Mouse (Mus musculus): Measurements from ENCODE around the gene Tmem117. TPM values are rescaled to one million over a fixed set of nuclear protein-coding genes. Genes with fewer than 3 reads are reported as not detected.
A peak's percentile ranks its signal among the peaks of the same experiment; 100 is the strongest.

The Tmem117 gene
- polyA plus RNA-seq, 1 experiment from 2014 or later, result 17.8 TPM

DNA sequence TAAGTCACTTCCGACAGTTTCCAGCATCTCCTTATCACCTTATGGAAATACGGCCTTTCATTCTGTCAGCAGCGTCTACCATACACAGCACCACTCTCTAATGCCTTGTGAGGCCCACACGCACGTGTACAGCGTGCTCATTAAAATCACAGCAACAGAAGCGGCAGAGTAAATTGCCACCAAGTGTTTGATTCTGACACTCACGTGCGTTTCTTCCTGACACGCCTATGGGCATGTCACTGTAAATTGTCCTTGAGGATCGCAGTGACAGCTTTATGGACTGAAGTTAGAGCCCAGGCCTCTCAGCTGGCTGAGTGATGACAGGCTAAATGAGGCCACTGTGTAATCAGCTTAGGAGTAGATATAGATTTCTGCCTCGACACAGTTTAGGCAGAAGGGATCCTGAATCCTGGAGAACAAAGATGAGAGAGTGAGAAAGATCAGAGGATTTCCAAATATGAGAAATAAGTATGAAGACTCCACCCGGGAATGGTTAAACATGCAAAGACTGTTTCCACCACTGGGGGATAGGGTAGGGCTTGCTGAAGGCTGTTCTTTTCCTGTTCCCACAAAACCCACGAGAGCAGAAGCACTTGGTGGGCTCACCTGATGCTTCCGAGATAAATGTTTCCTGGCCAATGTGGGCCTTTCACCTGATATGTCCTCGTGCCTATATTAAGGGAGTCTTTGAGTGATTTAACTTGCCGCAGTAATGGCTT is 174.8 kb downstream of the Tmem117 start:
- Histone ChIP-seq H3K4me1 (ENCODE audit: control insufficient read depth, insufficient read depth, low read length) (0 out of 2 replicates have a peak, but pooled peaks cover 4% of the 10 kb centered on the region), H3K27ac (ENCODE audit: low read length) (no peak overlapping the region), H3K4me2 (ENCODE audit: low read length) (no peak overlapping the region), H3K9ac (ENCODE audit: low read depth, low read length) (no peak overlapping the region), H3K4me3 (ENCODE audit: low read depth, low read length) (no peak overlapping the region), H3K36me3 (ENCODE audit: control insufficient read depth, insufficient read depth, low read length) (no peaks in the 10 kb centered on the region), H3K9me3 (replicated peaks; ENCODE audit: control insufficient read depth, low read length, poor library complexity, severe bottlenecking) (no peaks in the 10 kb centered on the region), H3K27me3 (ENCODE audit: control insufficient read depth, insufficient read depth, low read depth, low read length) (no peaks in the 10 kb centered on the region)
- 42% methylated on average over 17 of the region's 17 CpGs for WGBS
- peak; percentile 89 for ATAC-seq

DNA sequence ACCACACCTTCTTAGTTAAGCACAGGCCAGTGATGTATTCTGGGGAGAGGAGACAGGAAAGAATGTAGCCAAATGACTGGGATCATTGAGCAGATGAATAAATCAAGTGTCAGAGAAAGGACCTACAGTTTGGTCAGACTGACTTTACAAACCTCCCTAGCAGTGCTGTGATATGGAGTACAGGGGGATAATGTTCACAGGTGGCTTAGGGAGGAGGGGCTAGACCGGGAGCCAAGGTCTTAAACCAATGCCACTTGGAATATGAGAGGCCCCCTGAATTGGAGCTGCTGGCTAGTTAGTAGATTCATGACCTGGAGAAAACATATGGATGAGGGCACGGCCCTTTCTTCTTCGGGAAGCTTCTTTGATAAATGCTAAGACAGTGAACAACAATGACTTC is 177.0 kb downstream of the Tmem117 start:
- WGBS, result 85% methylated on average over 3 of the region's 3 CpGs
- Histone ChIP-seq H3K27ac (ENCODE audit: low read length) (no peak overlapping the region), H3K27me3 (ENCODE audit: control insufficient read depth, insufficient read depth, low read depth, low read length) (no peaks in the 10 kb centered on the region), H3K36me3 (ENCODE audit: control insufficient read depth, insufficient read depth, low read length) (no peaks in the 10 kb centered on the region), H3K4me1 (ENCODE audit: control insufficient read depth, insufficient read depth, low read length) (0 out of 2 replicates have a peak, but pooled peaks cover 4% of the 10 kb centered on the region), H3K9me3 (replicated peaks; ENCODE audit: control insufficient read depth, low read length, poor library complexity, severe bottlenecking) (no peaks in the 10 kb centered on the region), H3K4me3 (ENCODE audit: low read depth, low read length) (no peak overlapping the region), H3K4me2 (ENCODE audit: low read length) (no peak overlapping the region), H3K9ac (ENCODE audit: low read depth, low read length) (no peak overlapping the region)
- ATAC-seq, result no peak

DNA sequence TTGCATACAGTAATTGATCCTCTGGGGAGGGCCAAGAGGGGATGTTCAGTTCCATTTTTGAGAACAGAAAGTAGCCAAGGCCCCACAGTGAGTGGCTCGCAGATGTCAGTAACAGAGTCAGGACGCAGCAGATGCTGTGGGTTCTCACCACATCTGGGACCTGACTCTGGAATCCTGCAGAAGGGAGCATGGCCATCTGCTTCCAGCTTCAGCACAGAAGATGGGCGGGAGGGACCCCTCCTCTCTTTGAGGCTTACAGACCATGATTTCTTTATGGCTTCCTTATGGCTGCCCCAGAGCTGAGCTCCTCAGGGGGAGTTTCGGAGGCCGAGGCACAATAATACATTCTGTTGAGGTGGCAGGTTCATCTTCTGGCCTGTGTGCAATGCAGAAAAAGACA is 182.5 kb downstream of the Tmem117 start:
- no peaks in the 10 kb centered on the region for H3K36me3 ChIP-seq (ENCODE audit: control insufficient read depth, insufficient read depth, low read length)
- H3K4me3 ChIP-seq (ENCODE audit: low read depth, low read length), result no peak overlapping the region
- ATAC-seq, result no peak
- no peak overlapping the region for H3K9ac ChIP-seq (ENCODE audit: low read depth, low read length)
- H3K4me2 ChIP-seq (ENCODE audit: low read length), result no peak overlapping the region
- H3K27ac ChIP-seq (ENCODE audit: low read length), result no peak overlapping the region; the same call in 1 of the 2 replicates
- H3K9me3 ChIP-seq (replicated peaks; ENCODE audit: control insufficient read depth, low read length, poor library complexity, severe bottlenecking), result no peaks in the 10 kb centered on the region
- H3K27me3 ChIP-seq (ENCODE audit: control insufficient read depth, insufficient read depth, low read depth, low read length), result no peaks in the 10 kb centered on the region
- H3K4me1 ChIP-seq (ENCODE audit: control insufficient read depth, insufficient read depth, low read length), result no peaks in the 10 kb centered on the region
- 44% methylated on average over 5 of the region's 5 CpGs for WGBS

DNA sequence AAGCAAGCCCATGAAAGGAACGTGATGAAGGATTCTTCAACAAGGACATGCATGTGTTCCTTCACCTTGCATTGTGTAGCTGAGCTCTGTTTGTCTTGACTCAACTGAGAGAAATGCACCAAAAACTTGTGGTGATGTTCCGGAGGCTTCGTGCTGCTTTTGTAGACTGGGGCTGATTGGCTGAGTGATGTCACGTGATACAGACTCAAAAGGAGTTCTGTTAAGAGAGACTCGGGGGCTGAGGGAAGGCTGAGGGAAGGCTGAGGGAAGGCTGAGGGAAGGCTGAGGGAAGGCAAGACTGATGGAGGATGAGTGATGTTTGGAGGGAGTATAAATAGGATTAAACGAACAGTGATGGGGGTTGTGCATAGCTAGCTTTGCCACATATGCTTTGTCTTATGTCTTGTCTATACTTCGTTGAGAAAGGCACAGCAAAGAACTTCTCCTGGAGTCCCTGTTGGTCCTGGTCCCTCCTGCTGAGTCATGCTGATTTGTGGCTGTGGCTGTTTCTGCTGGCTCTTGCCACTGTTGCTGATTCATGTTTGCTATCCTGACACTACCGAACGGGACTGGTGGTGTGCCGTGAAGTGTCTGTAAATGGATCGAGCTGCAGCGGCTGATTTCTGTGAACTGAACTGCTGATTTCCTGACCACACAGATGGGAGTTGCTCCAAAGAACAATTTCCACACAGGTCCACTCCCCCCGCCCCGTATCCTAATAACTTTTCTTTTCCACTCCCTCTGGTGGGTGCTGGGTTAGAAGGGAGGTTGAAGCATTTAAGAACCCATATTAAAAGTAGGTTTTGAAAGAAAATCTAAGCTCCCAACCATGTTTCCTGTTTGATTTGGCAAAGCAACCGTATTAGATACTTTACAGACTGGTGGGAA is 185.4 kb downstream of the Tmem117 start:
- Histone ChIP-seq H3K4me2 (ENCODE audit: low read length) (no peak overlapping the region), H3K9ac (ENCODE audit: low read depth, low read length) (no peak overlapping the region), H3K27ac (ENCODE audit: low read length) (no peak overlapping the region), H3K4me1 (ENCODE audit: control insufficient read depth, insufficient read depth, low read length) (no peaks in the 10 kb centered on the region), H3K9me3 (replicated peaks; ENCODE audit: control insufficient read depth, low read length, poor library complexity, severe bottlenecking) (no peaks in the 10 kb centered on the region), H3K27me3 (ENCODE audit: control insufficient read depth, insufficient read depth, low read depth, low read length) (no peaks in the 10 kb centered on the region), H3K4me3 (ENCODE audit: low read depth, low read length) (no peak overlapping the region), H3K36me3 (ENCODE audit: control insufficient read depth, insufficient read depth, low read length) (no peaks in the 10 kb centered on the region)
- WGBS, result 88% methylated on average over 15 of the region's 15 CpGs
- no peak for ATAC-seq

DNA sequence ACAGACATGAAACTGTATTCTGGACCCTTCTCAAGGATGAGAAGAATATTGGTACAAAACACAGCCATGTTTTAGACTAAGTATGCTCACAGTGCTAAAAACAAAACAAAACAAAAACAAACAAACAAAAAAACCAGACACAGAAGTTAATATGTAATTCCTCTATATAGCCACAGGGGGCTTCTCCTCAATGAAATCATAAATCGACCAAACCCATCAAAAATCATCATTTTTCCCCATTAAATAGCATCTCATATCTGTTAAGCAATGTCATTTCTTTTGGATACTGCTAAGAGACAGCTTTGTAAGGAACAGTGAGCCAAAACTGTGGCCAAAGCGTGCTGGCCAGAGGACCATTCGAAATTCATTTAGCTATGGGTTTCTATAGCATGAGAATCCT is 206.6 kb downstream of the Tmem117 start:
- no peak for ATAC-seq
- Histone ChIP-seq H3K4me1 (ENCODE audit: control insufficient read depth, insufficient read depth, low read length) (no peaks in the 10 kb centered on the region), H3K27ac (ENCODE audit: low read length) (no peak overlapping the region), H3K36me3 (ENCODE audit: control insufficient read depth, insufficient read depth, low read length) (no peaks in the 10 kb centered on the region), H3K9me3 (replicated peaks; ENCODE audit: control insufficient read depth, low read length, poor library complexity, severe bottlenecking) (no peaks in the 10 kb centered on the region), H3K27me3 (ENCODE audit: control insufficient read depth, insufficient read depth, low read depth, low read length) (no peaks in the 10 kb centered on the region), H3K4me2 (ENCODE audit: low read length) (no peak overlapping the region), H3K9ac (ENCODE audit: low read depth, low read length) (no peak overlapping the region), H3K4me3 (ENCODE audit: low read depth, low read length) (no peak overlapping the region)
- WGBS, result 90% methylated on average over 3 of the region's 3 CpGs

DNA sequence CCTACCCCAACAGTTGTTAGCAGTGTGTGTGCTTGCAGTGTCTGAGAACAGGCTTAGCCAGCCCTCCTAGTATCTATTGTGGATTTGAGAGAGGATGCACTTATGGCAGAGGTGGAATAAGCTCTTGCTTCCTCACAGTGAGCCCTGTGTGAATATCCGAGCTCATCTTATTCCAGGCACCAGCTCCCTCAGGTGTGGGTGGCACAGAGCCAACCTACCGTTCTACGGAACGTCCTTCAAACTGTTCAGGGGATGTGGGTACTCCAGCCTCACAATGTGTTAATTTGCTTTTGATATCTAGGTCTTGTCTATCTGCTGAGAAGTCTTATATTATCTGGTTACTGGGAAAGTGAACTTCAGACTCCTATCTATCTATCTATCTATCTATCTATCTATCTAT is 209.6 kb downstream of the Tmem117 start:
- no peaks in the 10 kb centered on the region for H3K27me3 ChIP-seq (ENCODE audit: control insufficient read depth, insufficient read depth, low read depth, low read length)
- no peak for ATAC-seq
- H3K27ac ChIP-seq (ENCODE audit: low read length), result no peak overlapping the region
- no peaks in the 10 kb centered on the region for H3K36me3 ChIP-seq (ENCODE audit: control insufficient read depth, insufficient read depth, low read length)
- WGBS, result 80% methylated on average over 4 of the region's 4 CpGs
- H3K9ac ChIP-seq (ENCODE audit: low read depth, low read length), result no peak overlapping the region
- H3K4me2 ChIP-seq (ENCODE audit: low read length), result no peak overlapping the region
- no peak overlapping the region for H3K4me3 ChIP-seq (ENCODE audit: low read depth, low read length)
- H3K9me3 ChIP-seq (replicated peaks; ENCODE audit: control insufficient read depth, low read length, poor library complexity, severe bottlenecking), result no peaks in the 10 kb centered on the region; the same call in 1 of the 2 replicates
- no peaks in the 10 kb centered on the region for H3K4me1 ChIP-seq (ENCODE audit: control insufficient read depth, insufficient read depth, low read length)

DNA sequence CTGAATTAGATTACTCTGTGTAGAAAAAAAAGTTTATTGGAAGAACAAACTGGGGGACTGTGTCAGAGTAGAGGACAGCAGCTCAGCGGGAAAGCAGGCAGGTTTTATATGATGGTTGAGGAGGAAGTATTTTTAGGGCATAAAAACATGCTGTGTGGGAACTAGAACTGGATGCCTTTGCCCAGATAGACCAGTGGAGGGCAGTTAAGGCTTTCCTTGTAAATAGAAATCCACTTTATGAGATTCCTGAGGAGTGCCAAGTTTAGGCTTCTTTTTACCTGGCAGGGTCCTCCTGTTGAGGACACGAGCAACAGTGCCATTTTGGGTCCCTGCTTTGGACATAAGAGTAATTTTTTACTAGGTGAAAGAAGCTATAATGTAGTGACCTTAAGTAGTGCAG is 218.5 kb downstream of the Tmem117 start:
- no peak for ATAC-seq
- no peak overlapping the region for H3K9ac ChIP-seq (ENCODE audit: low read depth, low read length)
- H3K27me3 ChIP-seq (ENCODE audit: control insufficient read depth, insufficient read depth, low read depth, low read length), result no peaks in the 10 kb centered on the region
- 84% methylated on average over 2 of the region's 2 CpGs for WGBS
- H3K27ac ChIP-seq (ENCODE audit: low read length), result no peak overlapping the region
- no peaks in the 10 kb centered on the region for H3K36me3 ChIP-seq (ENCODE audit: control insufficient read depth, insufficient read depth, low read length)
- H3K4me2 ChIP-seq (ENCODE audit: low read length), result no peak overlapping the region
- no peak overlapping the region for H3K4me3 ChIP-seq (ENCODE audit: low read depth, low read length)
- no peaks in the 10 kb centered on the region for H3K4me1 ChIP-seq (ENCODE audit: control insufficient read depth, insufficient read depth, low read length)
- no peaks in the 10 kb centered on the region; the same call in 1 of the 2 replicates for H3K9me3 ChIP-seq (replicated peaks; ENCODE audit: control insufficient read depth, low read length, poor library complexity, severe bottlenecking)

DNA sequence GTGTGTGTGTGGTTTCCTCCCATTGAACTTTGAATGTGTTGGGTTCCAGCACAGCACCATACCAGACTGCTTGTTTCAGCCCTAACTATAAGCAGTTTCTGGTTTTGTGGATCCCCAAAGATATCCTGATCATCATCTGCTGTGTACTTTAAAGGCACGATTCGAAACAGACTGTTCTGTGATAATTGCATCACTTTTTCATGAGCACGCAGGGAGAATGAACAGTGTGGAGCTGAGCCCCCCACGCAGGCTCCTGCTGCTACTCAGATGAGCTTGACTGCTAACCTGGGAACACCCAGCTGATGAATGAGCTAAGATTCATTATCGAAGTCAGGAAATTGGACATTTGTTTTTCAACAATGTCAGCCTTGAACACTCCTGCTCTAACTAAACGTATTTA is 230.6 kb downstream of the Tmem117 start:
- Histone ChIP-seq H3K4me1 (ENCODE audit: control insufficient read depth, insufficient read depth, low read length) (peaks cover 5% of the 10 kb centered on the region), H3K9me3 (replicated peaks; ENCODE audit: control insufficient read depth, low read length, poor library complexity, severe bottlenecking) (no peaks in the 10 kb centered on the region), H3K27me3 (ENCODE audit: control insufficient read depth, insufficient read depth, low read depth, low read length) (no peaks in the 10 kb centered on the region), H3K36me3 (ENCODE audit: control insufficient read depth, insufficient read depth, low read length) (no peaks in the 10 kb centered on the region), H3K4me3 (ENCODE audit: low read depth, low read length) (no peak overlapping the region), H3K4me2 (ENCODE audit: low read length) (no peak overlapping the region), H3K9ac (ENCODE audit: low read depth, low read length) (no peak overlapping the region), H3K27ac (ENCODE audit: low read length) (no peak overlapping the region)
- no peak for ATAC-seq
- 74% methylated on average over 6 of the region's 6 CpGs for WGBS

DNA sequence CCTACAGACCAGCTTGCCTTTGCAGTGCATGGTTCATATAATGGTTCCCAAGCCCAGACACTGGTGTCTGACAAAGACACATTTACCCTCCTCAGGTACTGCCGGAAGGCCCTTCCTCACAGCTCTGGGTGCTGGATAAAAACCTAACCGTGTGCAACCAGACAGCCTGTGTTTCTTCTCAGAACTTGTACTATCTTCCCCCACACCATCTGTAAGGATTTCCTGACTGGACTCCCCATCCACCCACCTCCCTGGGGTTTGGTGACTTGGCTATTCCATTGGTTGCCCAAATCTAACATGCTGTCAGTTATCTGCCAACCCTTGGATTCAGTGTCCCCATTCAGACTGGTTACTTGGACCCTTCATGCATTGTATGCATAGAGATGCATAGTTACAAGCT is 232.1 kb downstream of the Tmem117 start:
- H3K27me3 ChIP-seq (ENCODE audit: control insufficient read depth, insufficient read depth, low read depth, low read length), result no peaks in the 10 kb centered on the region
- ATAC-seq, result no peak
- no peaks in the 10 kb centered on the region for H3K36me3 ChIP-seq (ENCODE audit: control insufficient read depth, insufficient read depth, low read length)
- WGBS, result 92% methylated on average over 2 of the region's 2 CpGs
- peaks cover 5% of the 10 kb centered on the region for H3K4me1 ChIP-seq (ENCODE audit: control insufficient read depth, insufficient read depth, low read length)
- H3K9me3 ChIP-seq (replicated peaks; ENCODE audit: control insufficient read depth, low read length, poor library complexity, severe bottlenecking), result no peaks in the 10 kb centered on the region
- no peak overlapping the region for H3K4me2 ChIP-seq (ENCODE audit: low read length)
- H3K9ac ChIP-seq (ENCODE audit: low read depth, low read length), result no peak overlapping the region
- no peak overlapping the region for H3K27ac ChIP-seq (ENCODE audit: low read length)
- H3K4me3 ChIP-seq (ENCODE audit: low read depth, low read length), result no peak overlapping the region

Data from midbrain, embryonic 16.5 days (tissue).